Mouse (Mus musculus) neural tube, embryonic 11.5 days (tissue): ENCODE measurements at regions not wholly inside any gene's neighbourhood (a gene's known extent, or its start where the extent isn't known, plus 50 kb on each side); places are given as distances from the start of the nearest gene placed in this dataset.
"Not testable (repeated sequence)": the region's sequence is repeated elsewhere in the genome, so short reads cannot be mapped to it uniquely, and the experiment has no call there.

Experiments
- ATAC-seq: fragments of 200-750 bp; cut with Nextera tagmentation; 2 replicates; pipeline ENCODE4 v1.8.0; 2017; ENCODE audit warnings: moderate number of reproducible peaks, mild to moderate bottlenecking, moderate TSS enrichment, moderate library complexity; ENCODE audit not compliant: insufficient read depth, low FRiP score, low TSS enrichment
- DNase-seq: peaks from one replicate; pipeline ENCODE4 v3.0.0-alpha.2; 2015; ENCODE audit warnings: low spot score
- H3K27ac ChIP-seq: fragments of 300-500 bp; sonication (generic); 2 replicates; pipeline ENCODE4 v1.5.1; 2014; ENCODE audit warnings: low read depth, mild to moderate bottlenecking, low read length
- H3K27me3 ChIP-seq: fragments of 300-500 bp; sonication (generic); 2 replicates; pipeline ENCODE4 v1.6.1; 2014; ENCODE audit warnings: mild to moderate bottlenecking, low read length, mixed read lengths; ENCODE audit not compliant: control insufficient read depth, insufficient read depth
- H3K36me3 ChIP-seq: fragments of 300-500 bp; sonication (generic); 2 replicates; pipeline ENCODE4 v1.6.1; 2014; ENCODE audit warnings: mild to moderate bottlenecking, low read length, moderate library complexity, mixed read lengths; ENCODE audit not compliant: control insufficient read depth, insufficient read depth
- H3K4me1 ChIP-seq: fragments of 300-500 bp; sonication (generic); 2 replicates; pipeline ENCODE4 v1.6.1; 2014; ENCODE audit warnings: low read length, mixed read lengths; ENCODE audit not compliant: control insufficient read depth, insufficient read depth
- H3K4me2 ChIP-seq: fragments of 300-500 bp; sonication (generic); 2 replicates; pipeline ENCODE4 v1.6.1; 2014; ENCODE audit warnings: low read depth, mild to moderate bottlenecking, moderate library complexity
- H3K4me3 ChIP-seq: fragments of 300-500 bp; sonication (generic); 2 replicates; pipeline ENCODE4 v1.5.1; 2014; ENCODE audit warnings: low read depth, low read length
- H3K9ac ChIP-seq: fragments of 300-500 bp; sonication (generic); 2 replicates; pipeline ENCODE4 v1.6.1; 2014; ENCODE audit warnings: mild to moderate bottlenecking, low read length
- H3K9me3 ChIP-seq: fragments of 300-500 bp; sonication (generic); 2 replicates; pipeline ENCODE4 v1.6.1; 2016; ENCODE audit warnings: low read length; ENCODE audit not compliant: control insufficient read depth
- WGBS: fragments of 180-500 bp; shearing (Covaris S2); extraction: QIAGEN DNeasy Blood & Tissue Kit; methylation state at CpG from one replicate; pipeline ENCODE4 v1.1.7; 2014; 5-methylcytosine and 5-hydroxymethylcytosine counted together

DNA sequence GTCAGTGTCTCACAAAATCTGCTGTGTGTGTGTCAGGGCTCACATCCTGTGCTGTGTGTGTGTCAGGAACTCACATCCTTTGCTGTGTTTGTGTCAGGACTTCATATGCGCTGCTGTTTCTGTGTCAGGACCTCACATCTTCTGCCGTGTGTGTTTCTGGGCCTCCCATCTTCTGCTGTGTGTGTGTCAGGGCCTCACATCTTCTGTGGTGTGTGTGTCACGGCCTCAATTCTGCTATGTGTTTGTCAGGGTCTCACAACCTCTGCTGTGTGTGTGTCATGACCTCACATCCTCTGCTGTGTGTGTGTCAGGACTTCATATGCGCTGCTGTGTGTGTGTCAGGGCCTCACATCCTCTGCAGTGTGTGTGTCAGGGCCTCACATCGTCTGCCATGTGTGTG, 137.5 kb downstream of the Asmt start:
- WGBS = 57% methylated on average over 4 of the region's 5 CpGs
- H3K4me2 ChIP-seq, H3K36me3 ChIP-seq, ATAC-seq, H3K9ac ChIP-seq, H3K27me3 ChIP-seq, H3K27ac ChIP-seq, H3K9me3 ChIP-seq, H3K4me1 ChIP-seq, H3K4me3 ChIP-seq, DNase-seq: not testable (repeated sequence)

DNA sequence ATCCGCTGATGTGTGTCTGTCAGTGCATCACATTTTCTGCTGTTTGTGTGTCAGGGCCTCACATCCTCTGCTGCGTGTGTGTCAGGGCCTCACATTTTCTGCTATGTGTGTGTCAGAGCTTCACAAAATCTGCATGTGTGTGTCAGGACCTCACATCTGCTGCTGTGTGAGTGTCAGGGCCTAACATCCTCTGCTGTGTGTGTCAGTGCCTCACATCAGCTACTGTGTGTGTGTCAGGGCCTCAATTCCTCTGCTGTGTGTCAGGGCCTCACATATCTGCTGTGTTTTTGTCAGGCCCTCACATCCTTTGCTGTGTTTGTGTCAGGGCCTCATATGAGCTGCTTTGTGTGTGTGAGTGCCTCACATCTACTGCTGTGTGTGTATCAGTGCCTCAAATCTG, 142.9 kb downstream of the Asmt start:
- Histone ChIP-seq H3K27me3 (no peaks in the 10 kb centered on the region), H3K4me2 (no peak overlapping the region), H3K27ac (no peak overlapping the region), H3K36me3 (no peaks in the 10 kb centered on the region), H3K4me1 (no peaks in the 10 kb centered on the region), H3K9ac (no peak overlapping the region), H3K9me3 (peaks cover 6% of the 10 kb centered on the region; the same call in 1 of the 2 replicates), H3K4me3 (no peak overlapping the region)
- ATAC-seq (no peak), DNase-seq (no peak)
- 82% methylated on average over 2 of the region's 2 CpGs for WGBS

DNA sequence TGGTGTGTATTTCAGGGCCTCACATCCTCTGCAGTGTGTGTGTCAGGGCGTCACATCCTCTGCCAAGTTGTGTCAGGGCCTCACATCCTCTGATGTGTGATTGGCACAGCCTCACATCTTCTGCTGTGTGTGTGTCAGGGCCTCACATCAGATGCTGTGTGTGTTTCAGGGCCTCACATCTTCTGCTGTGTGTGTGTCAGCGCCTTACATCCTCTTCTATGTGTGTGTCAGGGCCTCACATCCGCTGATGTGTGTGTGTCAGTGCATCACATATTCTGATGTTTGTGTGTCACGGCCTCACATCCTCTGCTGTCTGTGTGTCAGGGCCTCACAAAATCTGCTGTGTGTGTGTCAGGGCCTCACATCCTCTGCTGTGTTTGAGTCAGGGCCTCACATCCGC, 168.7 kb downstream of the Asmt start:
- not testable (repeated sequence) for H3K4me1 ChIP-seq, H3K9me3 ChIP-seq, H3K4me2 ChIP-seq, H3K27me3 ChIP-seq, ATAC-seq, H3K27ac ChIP-seq, H3K4me3 ChIP-seq, H3K36me3 ChIP-seq, H3K9ac ChIP-seq
- WGBS = 69% methylated on average over 5 of the region's 5 CpGs
- peak; percentile 6 for DNase-seq

DNA sequence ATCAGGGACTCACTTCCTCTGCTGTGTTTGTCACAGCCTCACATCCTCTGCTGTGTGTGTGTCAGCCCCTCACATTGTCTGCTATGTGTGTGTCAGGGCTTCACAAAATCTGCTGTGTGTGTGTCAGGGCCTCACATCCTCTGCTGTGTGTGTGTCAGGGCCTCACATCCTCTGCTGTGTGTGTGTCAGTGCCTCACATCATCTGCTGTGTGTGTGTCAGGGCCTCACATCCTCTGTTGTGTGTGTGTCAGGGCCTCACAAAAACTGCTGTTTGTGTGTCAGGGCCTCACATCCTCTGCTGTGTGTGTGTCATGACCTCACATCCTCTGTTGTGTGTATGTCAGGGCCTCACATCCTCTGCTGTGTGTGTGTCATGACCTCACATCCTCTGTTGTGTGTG, 169.1 kb downstream of the Asmt start:
- not testable (repeated sequence) for H3K4me1 ChIP-seq, H3K36me3 ChIP-seq

DNA sequence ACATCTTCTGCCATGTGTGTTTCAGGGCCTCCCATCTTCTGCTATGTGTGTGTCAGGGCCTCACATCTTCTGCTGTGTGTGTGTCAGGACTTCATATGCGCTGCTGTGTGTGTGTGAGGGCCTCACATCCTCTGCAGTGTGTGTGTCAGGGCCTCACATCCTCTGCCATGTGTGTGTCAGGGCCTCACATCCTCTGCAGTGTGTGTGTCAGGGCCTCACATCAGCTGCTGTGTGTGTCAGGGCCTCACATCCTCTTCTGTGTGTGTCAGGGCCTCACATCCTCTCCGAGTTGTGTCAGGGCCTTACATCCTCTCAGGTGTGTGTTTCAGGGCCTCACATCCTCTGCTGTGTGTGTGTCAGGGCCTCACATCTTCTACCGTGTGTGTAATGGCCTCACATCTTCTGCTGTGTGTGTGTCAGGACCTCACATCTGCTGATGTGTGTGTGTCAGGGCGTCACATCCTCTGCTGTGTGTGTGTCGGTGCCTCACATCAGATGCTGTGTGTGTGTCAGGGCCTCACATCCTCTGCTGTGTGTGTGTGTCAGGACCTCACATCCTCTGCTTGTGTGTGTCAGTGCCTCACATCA, 170.5 kb downstream of the Asmt start:
- not testable (repeated sequence) for H3K4me2 ChIP-seq, H3K9me3 ChIP-seq, H3K27me3 ChIP-seq, H3K4me3 ChIP-seq, H3K4me1 ChIP-seq, H3K27ac ChIP-seq, H3K36me3 ChIP-seq, ATAC-seq, H3K9ac ChIP-seq
- 76% methylated on average over 5 of the region's 5 CpGs for WGBS
- peak; percentile 7 for DNase-seq

More for the DNA sequence above, 169.1 kb downstream of the Asmt start:
- not testable (repeated sequence) for H3K27ac ChIP-seq, H3K4me3 ChIP-seq, H3K9me3 ChIP-seq, DNase-seq, H3K9ac ChIP-seq, H3K27me3 ChIP-seq, H3K4me2 ChIP-seq, ATAC-seq

DNA sequence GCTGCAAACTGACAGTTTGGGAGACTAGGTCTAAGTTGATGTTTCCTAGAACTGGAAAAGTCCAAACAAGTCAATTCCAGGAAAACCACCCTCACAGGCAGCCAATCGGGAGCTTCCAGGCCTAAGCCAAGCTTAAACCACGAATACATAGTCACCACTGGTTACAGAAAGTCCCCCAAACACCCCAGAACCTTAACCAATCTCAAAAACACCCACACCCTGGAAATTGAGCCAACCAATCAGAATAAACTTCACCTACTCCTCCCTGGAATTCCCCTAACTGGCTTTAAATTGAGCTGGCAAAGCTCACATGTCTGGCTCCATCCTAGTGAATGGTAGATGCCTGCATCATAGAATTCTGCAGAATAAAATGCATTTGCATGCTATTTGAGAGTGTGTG, 204.2 kb downstream of the Asmt start:
- H3K36me3 ChIP-seq, H3K4me2 ChIP-seq, H3K4me1 ChIP-seq, H3K9ac ChIP-seq, H3K4me3 ChIP-seq, H3K27me3 ChIP-seq, DNase-seq, ATAC-seq, H3K27ac ChIP-seq, H3K9me3 ChIP-seq: not testable (repeated sequence)
- no CpG with 5 or more reads among the region's 2 CpGs for WGBS

DNA sequence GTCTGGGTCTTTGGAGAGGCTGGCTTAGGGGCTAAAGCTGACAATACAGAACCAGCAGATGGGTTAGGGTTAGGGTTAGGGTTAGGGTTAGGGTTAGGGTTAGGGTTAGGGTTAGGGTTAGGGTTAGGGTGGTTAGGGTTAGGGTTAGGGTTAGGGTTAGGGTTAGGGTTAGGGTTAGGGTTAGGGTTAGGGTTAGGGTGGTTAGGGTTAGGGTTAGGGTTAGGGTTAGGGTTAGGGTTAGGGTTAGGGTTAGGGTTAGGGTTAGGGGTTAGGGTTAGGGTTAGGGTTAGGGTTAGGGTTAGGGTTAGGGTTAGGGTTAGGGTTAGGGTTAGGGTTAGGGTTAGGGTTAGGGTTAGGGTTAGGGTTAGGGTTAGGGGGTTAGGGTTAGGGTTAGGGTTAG, 208.4 kb downstream of the Asmt start:
- H3K4me1 ChIP-seq, H3K27me3 ChIP-seq, H3K36me3 ChIP-seq, H3K9ac ChIP-seq, H3K4me3 ChIP-seq, ATAC-seq, DNase-seq, H3K4me2 ChIP-seq, H3K27ac ChIP-seq, H3K9me3 ChIP-seq: not testable (repeated sequence)
